Mouse (Mus musculus) stomach, postnatal 0 days (tissue): Measurements from ENCODE around the gene Irx3.

ENCODE experiments used
- CTCF ChIP-seq: IDR thresholded peaks from 2 replicates; pipeline ENCODE4 v1.5.1; 2016; ENCODE audit warnings: antibody characterized with exemption, low read depth, mild to moderate bottlenecking, moderate library complexity
- EP300 ChIP-seq: optimal IDR thresholded peaks from 2 replicates; pipeline ENCODE3; 2016; ENCODE audit warnings: antibody characterized with exemption

- TF ChIP-seq EP300 (no peak), CTCF (no peak)
Measured at GRCm38 (mm10) chr8:91803515-91804402, 1.9 kb upstream of the Irx3 start.
